Mouse (Mus musculus): Measurements from ENCODE around the gene Mdn1. TPM values are rescaled to one million over a fixed set of nuclear protein-coding genes. Genes with fewer than 3 reads are reported as not detected.

Mdn1 gene
- total and polyA plus RNA-seq, 3 experiments: 4.2 to 58.8 (median 34.1) TPM

DNA sequence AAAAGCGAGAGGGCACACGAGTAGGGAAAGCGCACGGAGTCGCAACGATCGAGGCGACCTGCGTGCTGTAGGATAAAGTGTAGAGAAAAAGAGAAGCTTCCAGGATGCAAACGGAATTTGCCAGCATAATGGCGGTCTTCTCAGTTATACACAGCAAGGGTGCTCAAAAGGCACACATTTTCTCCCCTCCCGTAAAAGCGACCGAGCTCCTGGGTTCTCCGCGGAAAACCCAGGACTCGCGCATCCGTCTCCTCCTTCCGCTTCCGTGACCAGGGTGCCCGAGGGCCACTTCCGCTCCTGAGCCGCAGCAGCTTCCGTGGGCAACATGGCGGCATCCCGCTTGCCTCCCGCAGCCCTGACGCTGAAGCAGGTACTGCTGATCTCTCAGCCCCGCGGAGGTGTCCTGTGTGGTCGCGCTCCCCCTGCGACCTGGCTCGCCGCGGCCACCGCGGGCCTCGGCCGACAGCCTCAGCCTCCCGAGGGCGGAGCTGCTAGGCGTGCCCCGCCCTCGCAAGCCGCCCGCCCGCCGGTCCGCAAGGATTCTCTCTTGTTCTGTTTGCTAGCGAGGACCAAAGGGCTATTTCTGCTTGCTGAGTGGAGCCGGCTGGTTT, 143.2 kb downstream of the Mdn1 start, which contains the start of gene Lyrm2:
Gene Lyrm2 (plus strand): TSS at position 288 of the 611 bp plus-strand sequence.
- peaks cover 12% of the 10 kb centered on the region for H3K4me1 ChIP-seq (ENCODE audit: insufficient read depth, low read depth, low read length)
- peak; percentile 92 for DNase-seq (ENCODE audit: low spot score)
- ATAC-seq (ENCODE audit: extremely low read depth, insufficient number of reproducible peaks, low FRiP score, poor library complexity, severe bottlenecking): peak; percentile 84
- peak within 1 kb of the TSS; percentile 94 for H3K4me3 ChIP-seq (ENCODE audit: low read depth, low read length)
- H3K36me3 ChIP-seq (replicated peaks): peaks cover 11% of the 10 kb centered on the region
- no peaks in the 10 kb centered on the region for H3K9me3 ChIP-seq (replicated peaks)
- no peaks in the 10 kb centered on the region for H3K27me3 ChIP-seq (ENCODE audit: insufficient read depth, low read length)
- no peak for TF ChIP-seq TAL1 (conservative IDR thresholded peaks at IDR 0.05; ENCODE audit: low read depth, low read length)
- TF ChIP-seq CTCF (IDR thresholded peaks at IDR 0.05; ENCODE audit: low read depth, low read length): no peak
- TF ChIP-seq POLR2AphosphoS5 (IDR thresholded peaks at IDR 0.05; ENCODE audit: insufficient replicate concordance, low read depth, low read length): no peak

DNA sequence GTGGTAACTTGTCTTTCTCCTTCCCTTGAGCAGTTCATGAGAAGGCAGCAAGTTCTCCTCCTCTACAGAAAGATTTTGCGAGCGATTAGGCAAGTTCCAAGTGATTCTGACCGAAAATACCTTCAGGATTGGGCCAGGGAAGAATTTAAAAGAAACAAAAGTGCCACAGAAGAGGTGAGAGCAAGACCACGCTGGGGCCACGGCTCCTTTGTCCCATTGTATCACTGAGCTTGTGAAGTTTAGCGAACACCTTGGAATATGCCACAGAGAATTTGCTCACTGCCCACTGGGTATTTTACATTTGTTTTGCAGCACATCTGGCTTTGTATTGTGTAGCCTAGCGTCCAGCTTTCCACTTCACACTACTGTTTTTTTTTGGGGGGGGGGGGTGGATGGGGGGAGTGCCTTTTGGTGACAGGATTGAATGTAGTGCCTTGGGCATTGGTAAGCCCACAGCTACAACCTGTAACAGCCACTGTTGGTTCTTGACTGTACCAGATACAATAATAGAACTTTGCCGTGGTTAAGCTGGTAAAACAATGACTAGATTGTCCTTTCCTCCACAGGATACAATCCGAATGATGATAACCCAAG, 143.8 kb downstream of the Mdn1 start:
- peak overlapping the region; percentile 94 for H3K4me3 ChIP-seq (ENCODE audit: low read depth, low read length)

DNA sequence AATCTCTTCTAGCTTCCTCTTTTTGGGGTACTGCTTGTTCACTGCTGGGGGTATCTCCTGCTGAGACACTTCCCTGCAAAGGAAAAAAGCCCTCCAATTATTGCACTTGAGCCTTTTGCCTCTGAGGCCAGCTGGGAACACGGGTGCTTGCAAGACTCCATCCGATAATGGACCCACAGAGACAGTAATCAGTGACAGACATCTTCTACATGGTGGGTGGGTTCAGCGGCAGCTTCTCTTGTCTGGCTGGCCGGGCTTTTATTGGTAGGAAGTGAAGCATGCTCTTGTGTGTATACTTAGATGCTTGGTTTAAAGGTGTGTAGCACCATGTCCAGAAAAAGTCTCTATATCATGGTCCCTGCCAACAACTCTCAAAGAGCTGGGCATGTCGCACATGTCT, 160.6 kb downstream of the Mdn1 start:
- Histone ChIP-seq H3K4me1 (ENCODE audit: insufficient read depth, low read depth, low read length) (peaks cover 8% of the 10 kb centered on the region; the same call in 1 of the 2 replicates), H3K36me3 (replicated peaks) (no peaks in the 10 kb centered on the region), H3K4me3 (ENCODE audit: low read depth, low read length) (no peak overlapping the region), H3K9me3 (replicated peaks) (no peaks in the 10 kb centered on the region), H3K27me3 (ENCODE audit: insufficient read depth, low read length) (peaks cover 7% of the 10 kb centered on the region; the same call in 1 of the 2 replicates)
- TF ChIP-seq POLR2AphosphoS5 (IDR thresholded peaks at IDR 0.05; ENCODE audit: insufficient replicate concordance, low read depth, low read length): no peak
- no peak for TF ChIP-seq GATA2 (IDR thresholded peaks at IDR 0.05; ENCODE audit: borderline replicate concordance, low read depth, low read length)
- TF ChIP-seq TAL1 (conservative IDR thresholded peaks at IDR 0.05; ENCODE audit: low read depth, low read length): no peak
- no peak for ATAC-seq (ENCODE audit: extremely low read depth, insufficient number of reproducible peaks, low FRiP score, poor library complexity, severe bottlenecking)
- no peak for DNase-seq (ENCODE audit: low spot score)

More for the DNA sequence above, 143.8 kb downstream of the Mdn1 start:
- TF ChIP-seq POLR2AphosphoS5 (IDR thresholded peaks at IDR 0.05; ENCODE audit: insufficient replicate concordance, low read depth, low read length) (no peak), GATA2 (IDR thresholded peaks at IDR 0.05; ENCODE audit: borderline replicate concordance, low read depth, low read length) (no peak), TAL1 (conservative IDR thresholded peaks at IDR 0.05; ENCODE audit: low read depth, low read length) (no peak), CTCF (IDR thresholded peaks at IDR 0.05; ENCODE audit: low read depth, low read length) (no peak), GATA1 (IDR thresholded peaks at IDR 0.05; ENCODE audit: borderline replicate concordance, low read length) (no peak)
- H3K4me1 ChIP-seq (ENCODE audit: insufficient read depth, low read depth, low read length): peaks cover 12% of the 10 kb centered on the region
- no peaks in the 10 kb centered on the region for H3K27me3 ChIP-seq (ENCODE audit: insufficient read depth, low read length)
- ATAC-seq (ENCODE audit: extremely low read depth, insufficient number of reproducible peaks, low FRiP score, poor library complexity, severe bottlenecking): no peak
- no peaks in the 10 kb centered on the region for H3K9me3 ChIP-seq (replicated peaks)
- peaks cover 11% of the 10 kb centered on the region for H3K36me3 ChIP-seq (replicated peaks)
- peak; percentile 18 for DNase-seq (ENCODE audit: low spot score)

DNA sequence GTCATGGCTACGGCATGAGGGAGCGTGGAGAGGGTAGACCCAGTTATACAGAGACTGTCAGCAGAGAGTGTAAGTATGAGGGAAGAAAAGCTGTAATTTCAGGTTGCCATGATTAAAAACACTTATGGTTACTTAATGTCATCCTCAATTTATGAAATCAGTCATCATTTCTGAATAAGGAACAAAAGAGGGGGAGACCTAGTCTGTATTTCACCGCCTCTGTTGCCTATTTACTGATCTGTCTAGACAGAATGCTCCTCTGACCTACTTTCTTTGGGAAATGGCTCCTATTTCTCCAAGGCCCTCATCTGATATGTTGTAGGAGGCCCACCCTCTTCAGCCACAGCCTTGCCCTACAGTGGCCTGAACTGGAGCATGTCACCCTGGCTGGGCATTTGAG, 163.8 kb downstream of the Mdn1 start:
- Histone ChIP-seq H3K4me3 (ENCODE audit: low read depth, low read length) (no peak overlapping the region), H3K4me1 (ENCODE audit: insufficient read depth, low read depth, low read length) (peaks cover 8% of the 10 kb centered on the region; the same call in 1 of the 2 replicates), H3K9me3 (replicated peaks) (no peaks in the 10 kb centered on the region), H3K27me3 (ENCODE audit: insufficient read depth, low read length) (peaks cover 18% of the 10 kb centered on the region), H3K36me3 (replicated peaks) (no peaks in the 10 kb centered on the region)
- DNase-seq (ENCODE audit: low spot score) (no peak), ATAC-seq (ENCODE audit: extremely low read depth, insufficient number of reproducible peaks, low FRiP score, poor library complexity, severe bottlenecking) (no peak)
- TF ChIP-seq CTCF (IDR thresholded peaks at IDR 0.05; ENCODE audit: low read depth, low read length) (no peak), POLR2AphosphoS5 (IDR thresholded peaks at IDR 0.05; ENCODE audit: insufficient replicate concordance, low read depth, low read length) (no peak), GATA2 (IDR thresholded peaks at IDR 0.05; ENCODE audit: borderline replicate concordance, low read depth, low read length) (no peak), TAL1 (conservative IDR thresholded peaks at IDR 0.05; ENCODE audit: low read depth, low read length) (no peak), GATA1 (IDR thresholded peaks at IDR 0.05; ENCODE audit: borderline replicate concordance, low read length) (no peak)

DNA sequence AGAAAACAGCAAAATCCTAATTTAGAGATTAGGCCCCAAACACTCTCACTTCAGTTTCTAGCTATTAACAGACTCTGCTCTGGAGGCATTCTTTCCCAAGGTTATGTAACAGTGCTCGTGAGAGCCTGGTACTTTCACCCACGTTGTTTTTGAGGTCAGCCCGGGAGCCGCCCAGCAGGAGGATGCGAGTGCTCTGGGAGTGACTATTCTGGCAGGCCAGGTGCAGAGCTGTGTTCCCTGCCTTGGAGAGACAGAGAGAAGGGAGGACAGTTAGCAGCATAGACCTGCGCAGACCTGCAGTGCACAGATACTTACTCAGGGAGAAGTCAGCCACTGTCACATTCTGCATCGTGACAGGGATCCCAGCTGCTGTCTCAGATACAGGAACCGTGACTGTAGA, 167.3 kb downstream of the Mdn1 start:
- DNase-seq (ENCODE audit: low spot score) (no peak), ATAC-seq (ENCODE audit: extremely low read depth, insufficient number of reproducible peaks, low FRiP score, poor library complexity, severe bottlenecking) (no peak)
- no peak for TF ChIP-seq TAL1 (conservative IDR thresholded peaks at IDR 0.05; ENCODE audit: low read depth, low read length)
- no peak for TF ChIP-seq GATA2 (IDR thresholded peaks at IDR 0.05; ENCODE audit: borderline replicate concordance, low read depth, low read length)
- TF ChIP-seq POLR2AphosphoS5 (IDR thresholded peaks at IDR 0.05; ENCODE audit: insufficient replicate concordance, low read depth, low read length): no peak
- TF ChIP-seq CTCF (IDR thresholded peaks at IDR 0.05; ENCODE audit: low read depth, low read length): no peak
- no peak for TF ChIP-seq GATA1 (IDR thresholded peaks at IDR 0.05; ENCODE audit: borderline replicate concordance, low read length)
- Histone ChIP-seq H3K4me3 (ENCODE audit: low read depth, low read length) (no peak overlapping the region), H3K4me1 (ENCODE audit: insufficient read depth, low read depth, low read length) (no peaks in the 10 kb centered on the region), H3K9me3 (replicated peaks) (no peaks in the 10 kb centered on the region), H3K36me3 (replicated peaks) (no peaks in the 10 kb centered on the region), H3K27me3 (ENCODE audit: insufficient read depth, low read length) (peaks cover 27% of the 10 kb centered on the region)

Other genes with a start within 250 kb of the Mdn1 start
- not detected in 2 replicates for gene Gja10, start 54.4 kb upstream of the Mdn1 start, total RNA-seq (2014; fragmentation: Nextera tagmentation)
- gene Gja10, start 54.4 kb upstream of the Mdn1 start, total RNA-seq (2017): not detected in 2 replicates
- gene Gja10, start 54.4 kb upstream of the Mdn1 start, polyA plus RNA-seq (2012): not detected in 2 replicates
- 80.1 and 80.7 TPM in 2 replicates for gene Casp8ap2, start 41.7 kb upstream of the Mdn1 start, total RNA-seq (2014; fragmentation: Nextera tagmentation)
- 63.4 and 88.9 TPM in 2 replicates for gene Casp8ap2, start 41.7 kb upstream of the Mdn1 start, total RNA-seq (2017)
- 6.3 and 11.8 TPM in 2 replicates for gene Casp8ap2, start 41.7 kb upstream of the Mdn1 start, polyA plus RNA-seq (2012)
- 34.3 and 42.0 TPM in 2 replicates for gene Lyrm2, start 143.1 kb downstream of the Mdn1 start, total RNA-seq (2014; fragmentation: Nextera tagmentation)
- 110 and 115 TPM in 2 replicates for gene Lyrm2, start 143.1 kb downstream of the Mdn1 start, total RNA-seq (2017)
- 1.6 and 3.2 TPM in 2 replicates for gene Lyrm2, start 143.1 kb downstream of the Mdn1 start, polyA plus RNA-seq (2012)

All from G1E (cell line).